Mouse (Mus musculus) erythroblast, embryonic 14.5 days (primary cell): ENCODE results near the gene Tmem179. TPM values are rescaled to one million over a fixed set of nuclear protein-coding genes. Genes with fewer than 3 reads are reported as not detected.

ENCODE experiments used
- H3K27me3 ChIP-seq: 2 replicates; pipeline ENCODE4 v1.6.1; 2012; ENCODE audit warnings: inconsistent platforms; ENCODE audit not compliant: control insufficient read depth
- H3K36me3 ChIP-seq: 2 replicates; pipeline ENCODE4 v1.6.1; 2012; ENCODE audit warnings: mild to moderate bottlenecking, inconsistent platforms; ENCODE audit not compliant: control insufficient read depth
- H3K4me1 ChIP-seq: 2 replicates; pipeline ENCODE4 v1.6.1; 2012; ENCODE audit warnings: inconsistent platforms; ENCODE audit not compliant: control insufficient read depth
- H3K4me3 ChIP-seq: replicated peaks from 2 replicates; pipeline ENCODE3; 2012; ENCODE audit warnings: moderate library complexity, mild to moderate bottlenecking, inconsistent platforms
- H3K9me3 ChIP-seq: 2 replicates; pipeline ENCODE4 v1.6.1; 2012; ENCODE audit warnings: low read length, inconsistent platforms, mixed read lengths; ENCODE audit not compliant: control insufficient read depth
- GATA1 ChIP-seq: IDR thresholded peaks from 2 replicates; pipeline ENCODE4 v1.6.1; 2012; ENCODE audit warnings: low read length, inconsistent platforms, mixed read lengths
- TAL1 ChIP-seq: IDR thresholded peaks from 3 replicates; pipeline ENCODE4 v1.6.1; 2012; ENCODE audit warnings: low read length, inconsistent platforms, mixed read lengths
- polyA plus RNA-seq: library from polyadenylated mRNA; stranded (reverse); fragments of >175 nt; gene quantifications from 2 replicates; pipeline ENCODE4 v1.2.3, GENCODE M21; 2012

Gene Tmem179
- polyA plus RNA-seq, 1 experiment: not detected

GRCm38 (mm10) chr12:112552520-112552919, 36.0 kb upstream of the Tmem179 start:
- Histone ChIP-seq H3K27me3 (no peaks in the 10 kb centered on the region), H3K4me1 (no peaks in the 10 kb centered on the region), H3K9me3 (no peaks in the 10 kb centered on the region), H3K4me3 (no peak overlapping the region), H3K36me3 (no peaks in the 10 kb centered on the region)
- no peak for TF ChIP-seq TAL1
- no peak for TF ChIP-seq GATA1

- no peaks in the 10 kb centered on the region for H3K9me3 ChIP-seq
- H3K36me3 ChIP-seq: no peaks in the 10 kb centered on the region
- H3K27me3 ChIP-seq: no peaks in the 10 kb centered on the region
- no peaks in the 10 kb centered on the region for H3K4me1 ChIP-seq
- no peak for TF ChIP-seq GATA1
- TF ChIP-seq TAL1: no peak
- no peak overlapping the region for H3K4me3 ChIP-seq
These were observed 35.4 kb upstream of the Tmem179 start for GRCm38 (mm10) chr12:112551861-112552375.

GRCm38 (mm10) chr12:112549287-112549686, 32.7 kb upstream of the Tmem179 start:
- TF ChIP-seq TAL1: no peak
- TF ChIP-seq GATA1: no peak

GRCm38 (mm10) chr12:112546110-112546509, 29.6 kb upstream of the Tmem179 start:
- no peaks in the 10 kb centered on the region for H3K27me3 ChIP-seq
- no peaks in the 10 kb centered on the region for H3K9me3 ChIP-seq
- no peak for TF ChIP-seq GATA1
- TF ChIP-seq TAL1: no peak
- no peaks in the 10 kb centered on the region for H3K36me3 ChIP-seq
- H3K4me1 ChIP-seq: peaks cover 2% of the 10 kb centered on the region; the same call in 1 of the 2 replicates
- no peak overlapping the region for H3K4me3 ChIP-seq

More at GRCm38 (mm10) chr12:112549287-112549686, 32.7 kb upstream of the Tmem179 start:
- H3K4me1 ChIP-seq: no peaks in the 10 kb centered on the region
- no peaks in the 10 kb centered on the region for H3K36me3 ChIP-seq
- H3K27me3 ChIP-seq: no peaks in the 10 kb centered on the region
- H3K9me3 ChIP-seq: no peaks in the 10 kb centered on the region
- no peak overlapping the region for H3K4me3 ChIP-seq

- Histone ChIP-seq H3K36me3 (no peaks in the 10 kb centered on the region), H3K27me3 (no peaks in the 10 kb centered on the region), H3K9me3 (no peaks in the 10 kb centered on the region), H3K4me3 (no peak overlapping the region), H3K4me1 (peaks cover 2% of the 10 kb centered on the region; the same call in 1 of the 2 replicates)
- TF ChIP-seq GATA1: no peak
- no peak for TF ChIP-seq TAL1
These were observed 28.6 kb upstream of the Tmem179 start for GRCm38 (mm10) chr12:112544946-112545701.

GRCm38 (mm10) chr12:112543941-112544340, 27.4 kb upstream of the Tmem179 start:
- Histone ChIP-seq H3K27me3 (no peaks in the 10 kb centered on the region), H3K36me3 (no peaks in the 10 kb centered on the region), H3K4me3 (no peak overlapping the region), H3K4me1 (peaks cover 2% of the 10 kb centered on the region; the same call in 1 of the 2 replicates), H3K9me3 (no peaks in the 10 kb centered on the region)
- TF ChIP-seq TAL1 (no peak), GATA1 (no peak)

GRCm38 (mm10) chr12:112542920-112543300, 26.4 kb upstream of the Tmem179 start:
- Histone ChIP-seq H3K36me3 (no peaks in the 10 kb centered on the region), H3K4me1 (peaks cover 2% of the 10 kb centered on the region; the same call in 1 of the 2 replicates), H3K27me3 (no peaks in the 10 kb centered on the region), H3K9me3 (no peaks in the 10 kb centered on the region), H3K4me3 (no peak overlapping the region)
- TF ChIP-seq GATA1 (no peak), TAL1 (no peak)

- H3K27me3 ChIP-seq: no peaks in the 10 kb centered on the region
These were observed 25.8 kb upstream of the Tmem179 start for GRCm38 (mm10) chr12:112542257-112542919.

GRCm38 (mm10) chr12:112541483-112542091, 25.0 kb upstream of the Tmem179 start:
- Histone ChIP-seq H3K4me1 (peaks cover 2% of the 10 kb centered on the region; the same call in 1 of the 2 replicates), H3K27me3 (no peaks in the 10 kb centered on the region), H3K4me3 (no peak overlapping the region), H3K36me3 (no peaks in the 10 kb centered on the region), H3K9me3 (no peaks in the 10 kb centered on the region)
- TF ChIP-seq TAL1 (no peak), GATA1 (no peak)

More at GRCm38 (mm10) chr12:112542257-112542919, 25.8 kb upstream of the Tmem179 start:
- Histone ChIP-seq H3K4me3 (no peak overlapping the region), H3K4me1 (peaks cover 2% of the 10 kb centered on the region; the same call in 1 of the 2 replicates), H3K36me3 (no peaks in the 10 kb centered on the region), H3K9me3 (no peaks in the 10 kb centered on the region)
- TF ChIP-seq TAL1 (no peak), GATA1 (no peak)
